Mouse (Mus musculus): Measurements from ENCODE around the gene Rab28. TPM values are rescaled to one million over a fixed set of nuclear protein-coding genes. Genes with fewer than 3 reads are reported as not detected.
"Not testable (repeated sequence)": the region's sequence is repeated elsewhere in the genome, so short reads cannot be mapped to it uniquely, and the experiment has no call there.

The Rab28 gene
- polyA plus RNA-seq, 1 experiment from 2014 or later: 89.2 TPM

- ChIA-PET CTCF (interaction anchor here (0.7 kb wide), 1 partner anchor 43 kb away, joined by 3 read pairs; no protein-coding TSS in a partner anchor), POLR2A (no interaction called here)
- no peak for DNase-seq (ENCODE audit: low read depth, low spot score)
- no peak for ATAC-seq
- in situ Hi-C loops (cut with MboI; ENCODE audit: low pct_unique_long_range_greater_than_20kb): no loop called here
- no peak for TF ChIP-seq CTCF (IDR thresholded peaks at IDR 0.05)
- H3K27me3 ChIP-seq: peaks cover 78% of the 10 kb centered on the region
Measured at GRCm38 (mm10) chr5:41737039-41737438, 29.1 kb upstream of the Rab28 start.

DNA sequence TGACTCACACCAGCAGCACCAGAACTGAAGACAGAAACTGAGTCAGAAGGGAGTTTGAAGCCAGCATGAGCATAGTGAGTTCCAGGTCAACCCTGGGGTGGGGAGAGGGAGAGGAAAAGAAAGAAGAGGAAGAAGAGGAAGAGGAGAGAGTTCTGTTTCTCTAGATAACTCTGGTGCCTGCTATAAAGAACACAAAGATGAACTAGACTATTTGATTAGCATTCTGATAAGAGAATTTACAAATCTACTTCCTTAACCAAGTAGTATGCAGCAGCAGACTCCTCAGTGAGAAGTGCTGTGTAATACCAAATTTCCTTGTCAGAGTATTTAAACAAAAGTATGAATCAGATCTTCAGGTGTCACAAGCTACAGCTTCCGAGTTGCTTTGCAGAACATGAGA lies 19.1 kb upstream of the Rab28 start:
- POLR2A ChIA-PET: no interaction called here
- in situ Hi-C loops (cut with MboI; ENCODE audit: low pct_unique_long_range_greater_than_20kb): no loop called here
- CTCF ChIA-PET: interaction anchor here (0.8 to 1.8 kb wide), 3 partner anchors 10 to 13 kb away, joined by 3 to 5 read pairs (median 5); no protein-coding TSS in a partner anchor
- H3K27me3 ChIP-seq: peaks cover 25% of the 10 kb centered on the region
- DNase-seq (ENCODE audit: low read depth, low spot score): no peak
- ATAC-seq: no peak
- TF ChIP-seq CTCF (IDR thresholded peaks at IDR 0.05): no peak

GRCm38 (mm10) chr5:41725573-41725972 lies 17.6 kb upstream of the Rab28 start:
- ATAC-seq (no peak), DNase-seq (ENCODE audit: low read depth, low spot score) (no peak)
- no peak for TF ChIP-seq CTCF (IDR thresholded peaks at IDR 0.05)
- in situ Hi-C loops (cut with MboI; ENCODE audit: low pct_unique_long_range_greater_than_20kb): no loop called here
- POLR2A ChIA-PET: no interaction called here
- H3K27me3 ChIP-seq: peaks cover 24% of the 10 kb centered on the region
- CTCF ChIA-PET: interaction anchor here (1.8 kb wide), 1 partner anchor 11 kb away, joined by 5 read pairs; no protein-coding TSS in a partner anchor

- in situ Hi-C loops (cut with MboI; ENCODE audit: low pct_unique_long_range_greater_than_20kb): no loop called here
- peaks cover 5% of the 10 kb centered on the region for H3K27me3 ChIP-seq
- ChIA-PET POLR2A (interaction anchor here (1.3 kb wide), 1 partner anchor 9 kb away, joined by 4 read pairs; no protein-coding TSS in a partner anchor), CTCF (interaction anchor here (1.5 kb wide), 1 partner anchor 57 kb away, joined by 3 read pairs; no protein-coding TSS in a partner anchor)
- ATAC-seq: peak; percentile 75
- peak; percentile 3 for DNase-seq (ENCODE audit: low read depth, low spot score)
- TF ChIP-seq CTCF (IDR thresholded peaks at IDR 0.05): no peak
Measured at GRCm38 (mm10) chr5:41707115-41708015, 592 bp downstream of the Rab28 start.

GRCm38 (mm10) chr5:41706777-41707114 lies 1.2 kb downstream of the Rab28 start:
- TF ChIP-seq CTCF (IDR thresholded peaks at IDR 0.05): no peak
- ChIA-PET CTCF (no interaction called here), POLR2A (interaction anchor here (1.3 kb wide), 1 partner anchor 9 kb away, joined by 4 read pairs; no protein-coding TSS in a partner anchor)
- DNase-seq (ENCODE audit: low read depth, low spot score) (peak; percentile 1), ATAC-seq (no peak)
- peaks cover 5% of the 10 kb centered on the region for H3K27me3 ChIP-seq
- in situ Hi-C loops (cut with MboI; ENCODE audit: low pct_unique_long_range_greater_than_20kb): no loop called here

GRCm38 (mm10) chr5:41701085-41701484 lies 6.9 kb downstream of the Rab28 start:
- POLR2A ChIA-PET; in situ Hi-C loops (cut with MboI; ENCODE audit: low pct_unique_long_range_greater_than_20kb): not testable (repeated sequence)
- peak; percentile 60 for DNase-seq (ENCODE audit: low read depth, low spot score)

GRCm38 (mm10) chr5:41697958-41698357 lies 10.0 kb downstream of the Rab28 start:
- H3K27me3 ChIP-seq: no peaks in the 10 kb centered on the region
- DNase-seq (ENCODE audit: low read depth, low spot score): no peak
- TF ChIP-seq CTCF (IDR thresholded peaks at IDR 0.05): no peak
- ATAC-seq: no peak
- CTCF ChIA-PET: interaction anchor here (0.9 kb wide), 1 partner anchor 19 kb away, joined by 3 read pairs; no protein-coding TSS in a partner anchor
- POLR2A ChIA-PET: interaction anchor here (1.9 kb wide), 1 partner anchor 9 kb away, joined by 4 read pairs; no protein-coding TSS in a partner anchor
- in situ Hi-C loops (cut with MboI; ENCODE audit: low pct_unique_long_range_greater_than_20kb): no loop called here

More at GRCm38 (mm10) chr5:41701085-41701484, 6.9 kb downstream of the Rab28 start:
- H3K27me3 ChIP-seq: not testable (repeated sequence)
- CTCF ChIA-PET: interaction anchor here (1.5 kb wide), 1 partner anchor 10 kb away, joined by 6 read pairs; no protein-coding TSS in a partner anchor
- ATAC-seq: peak; percentile 99

GRCm38 (mm10) chr5:41685016-41685415 lies 22.9 kb downstream of the Rab28 start:
- DNase-seq (ENCODE audit: low read depth, low spot score) (no peak), ATAC-seq (no peak)
- POLR2A ChIA-PET: no interaction called here
- CTCF ChIA-PET: interaction anchor here (1.3 kb wide), 1 partner anchor 11 kb away, joined by 3 read pairs; no protein-coding TSS in a partner anchor
- in situ Hi-C loops (cut with MboI; ENCODE audit: low pct_unique_long_range_greater_than_20kb): no loop called here
- H3K27me3 ChIP-seq: no peaks in the 10 kb centered on the region
- no peak for TF ChIP-seq CTCF (IDR thresholded peaks at IDR 0.05)

DNA sequence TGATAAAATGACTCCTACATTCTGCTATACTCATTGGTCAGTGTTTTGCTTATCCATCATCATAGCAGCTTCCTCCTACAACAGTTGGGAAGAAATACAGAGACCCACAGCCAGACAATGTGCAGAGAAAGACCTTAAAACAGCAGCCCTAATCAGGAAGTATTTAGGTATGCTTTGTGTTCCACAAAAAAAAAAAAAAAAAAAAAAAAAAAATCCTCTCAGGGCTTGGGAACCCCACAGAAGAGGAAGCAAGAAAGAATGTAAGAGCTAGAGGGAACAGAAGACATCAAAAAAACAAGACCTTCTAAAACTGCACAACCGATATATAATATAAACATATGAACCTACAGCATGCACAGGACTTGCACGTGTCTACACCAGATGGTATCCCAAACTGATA lies 24.0 kb downstream of the Rab28 start:
- no peaks in the 10 kb centered on the region for H3K27me3 ChIP-seq
- TF ChIP-seq CTCF (IDR thresholded peaks at IDR 0.05): no peak
- ChIA-PET CTCF (no interaction called here), POLR2A (interaction anchor here (0.6 kb wide), 2 partner anchors 67 to 479 kb away, joined by 3 to 4 read pairs; no protein-coding TSS in a partner anchor)
- ATAC-seq (no peak), DNase-seq (ENCODE audit: low read depth, low spot score) (no peak)
- in situ Hi-C loops (cut with MboI; ENCODE audit: low pct_unique_long_range_greater_than_20kb): no loop called here

DNA sequence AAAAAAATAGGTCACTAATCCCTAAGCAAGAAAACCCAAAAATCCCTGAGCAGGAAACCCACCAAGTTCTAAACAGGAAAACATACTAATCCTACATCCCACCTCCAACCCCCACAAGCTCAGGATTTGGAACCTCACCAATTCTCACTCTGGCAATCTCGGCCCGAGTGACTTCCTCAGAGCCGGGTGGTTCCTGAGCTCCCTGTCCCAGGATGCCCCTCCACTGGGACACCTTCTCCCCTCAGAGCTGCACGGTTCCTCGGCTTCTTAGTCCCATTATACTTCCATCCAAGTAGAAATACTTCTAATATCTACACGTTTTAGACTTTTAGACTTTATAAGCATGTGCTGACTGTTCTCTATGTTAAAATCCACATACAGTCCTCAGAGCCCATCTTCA lies 41.9 kb downstream of the Rab28 start:
- DNase-seq (ENCODE audit: low read depth, low spot score): no peak
- CTCF ChIA-PET: interaction anchor here (1.2 kb wide), 1 partner anchor 11 kb away, joined by 4 read pairs; no protein-coding TSS in a partner anchor
- POLR2A ChIA-PET: no interaction called here
- ATAC-seq: no peak
- TF ChIP-seq CTCF (IDR thresholded peaks at IDR 0.05): no peak
- in situ Hi-C loops (cut with MboI; ENCODE audit: low pct_unique_long_range_greater_than_20kb): no loop called here
- H3K27me3 ChIP-seq: no peaks in the 10 kb centered on the region

DNA sequence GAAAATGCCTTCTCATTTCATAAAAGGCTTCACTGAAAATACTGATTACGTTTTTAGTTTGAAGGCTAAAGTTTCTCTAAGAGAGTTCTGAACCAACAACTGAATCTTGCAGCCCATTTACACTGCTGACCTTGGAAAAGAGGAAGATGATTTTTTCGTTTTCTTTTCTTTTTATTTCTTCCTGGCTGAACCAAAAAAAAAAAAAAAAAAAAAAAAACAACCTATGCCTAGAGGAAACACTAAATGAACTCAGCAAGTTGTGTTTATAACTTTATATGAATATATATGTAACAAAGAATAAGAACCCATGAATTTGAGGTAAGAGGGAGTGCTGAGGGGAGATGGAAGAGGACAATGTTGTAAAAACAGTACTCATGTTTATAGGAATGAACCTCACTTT lies 71.2 kb downstream of the Rab28 start:
- DNase-seq (ENCODE audit: low read depth, low spot score) (no peak), ATAC-seq (no peak)
- no peaks in the 10 kb centered on the region for H3K27me3 ChIP-seq
- TF ChIP-seq CTCF (IDR thresholded peaks at IDR 0.05): no peak
- POLR2A ChIA-PET: no interaction called here
- in situ Hi-C loops (cut with MboI; ENCODE audit: low pct_unique_long_range_greater_than_20kb): no loop called here
- CTCF ChIA-PET: no interaction called here

Measured in Patski (cell line).